Mouse (Mus musculus) left cerebral cortex, adult 2 months (tissue): ENCODE results near the gene Spats2l. TPM values are rescaled to one million over a fixed set of nuclear protein-coding genes. Genes with fewer than 3 reads are reported as not detected.

ENCODE experiments used
- DNase-seq, 2 experiments: peaks; one replicate each; pipeline ENCODE4 v3.0.0; 2021 to 2022; ENCODE audit warnings: low spot score in 2 of 2, mixed read lengths in 1 of 2; ENCODE audit errors: extremely low spot score in 1 of 2
- H3K27ac ChIP-seq: fragments of 200-600 bp; 2 replicates; pipeline ENCODE4 v1.8.1; 2022
- H3K4me3 ChIP-seq: fragments of 200-600 bp; 2 replicates; pipeline ENCODE4 v1.8.1; 2022
- CTCF ChIP-seq: fragments of 200-600 bp; IDR thresholded peaks from 2 replicates; pipeline ENCODE4 v1.8.1; 2022; ENCODE audit warnings: antibody characterized with exemption, mild to moderate bottlenecking, moderate library complexity
- intact Hi-C: fragments of 180-260 bp; cut with DNase I; formaldehyde crosslinking; loops from one replicate; pipeline ENCODE4 v1.15.1; 2025
- total RNA-seq, 2 experiments: library from RNA; stranded (reverse); gene quantifications; 2 replicates each; pipeline ENCODE4 v1.2.3; 2021

Gene Spats2l
- total RNA-seq, 2 experiments from 2014 or later: 42.6 to 43.1 TPM

DNA sequence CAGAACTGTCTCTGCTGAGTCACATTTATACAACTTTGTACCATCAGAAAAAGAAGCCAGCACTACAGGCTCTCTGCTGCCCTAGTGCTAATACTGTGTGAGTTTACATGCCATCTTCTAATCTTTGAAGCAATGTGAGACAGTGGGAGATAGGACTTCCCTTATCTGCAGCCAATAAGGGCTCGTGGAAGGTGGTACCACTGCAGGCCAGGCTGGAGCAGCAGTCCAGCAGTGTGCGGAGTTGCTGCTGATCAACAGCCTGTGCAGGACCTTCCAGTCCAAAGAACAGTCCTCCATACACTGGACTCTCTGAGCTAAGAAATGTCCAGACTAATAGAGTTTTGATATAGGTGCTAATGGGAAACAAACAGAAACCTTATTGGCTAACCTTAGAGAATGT, 59.2 kb downstream of the Spats2l start:
- TF ChIP-seq CTCF: no peak
- no peak overlapping the region for H3K27ac ChIP-seq
- no peak for DNase-seq
- intact Hi-C loops: no loop called here
- no peak overlapping the region for H3K4me3 ChIP-seq

DNA sequence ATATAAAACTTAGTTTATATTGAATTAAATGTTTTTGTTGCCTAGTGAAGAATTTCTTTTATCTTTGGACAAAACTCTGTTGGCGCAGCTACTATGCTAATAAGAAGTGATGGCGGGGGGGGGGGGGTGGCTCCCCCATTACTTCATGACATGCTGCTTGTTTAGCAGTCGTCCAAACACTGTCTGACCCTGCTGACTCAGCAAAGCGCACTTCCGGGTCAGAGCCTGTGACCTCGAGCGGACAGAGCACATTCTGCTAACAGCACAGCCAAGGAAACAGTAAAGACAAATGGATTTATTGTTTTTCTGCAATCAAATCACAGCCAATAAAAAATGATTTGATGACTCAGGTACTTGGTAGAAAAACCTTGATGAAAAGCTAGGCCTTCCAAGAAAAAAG, 61.2 kb downstream of the Spats2l start:
- no peak overlapping the region for H3K4me3 ChIP-seq
- no peak for DNase-seq
- H3K27ac ChIP-seq: no peak overlapping the region
- TF ChIP-seq CTCF: no peak
- intact Hi-C loops: no loop called here

DNA sequence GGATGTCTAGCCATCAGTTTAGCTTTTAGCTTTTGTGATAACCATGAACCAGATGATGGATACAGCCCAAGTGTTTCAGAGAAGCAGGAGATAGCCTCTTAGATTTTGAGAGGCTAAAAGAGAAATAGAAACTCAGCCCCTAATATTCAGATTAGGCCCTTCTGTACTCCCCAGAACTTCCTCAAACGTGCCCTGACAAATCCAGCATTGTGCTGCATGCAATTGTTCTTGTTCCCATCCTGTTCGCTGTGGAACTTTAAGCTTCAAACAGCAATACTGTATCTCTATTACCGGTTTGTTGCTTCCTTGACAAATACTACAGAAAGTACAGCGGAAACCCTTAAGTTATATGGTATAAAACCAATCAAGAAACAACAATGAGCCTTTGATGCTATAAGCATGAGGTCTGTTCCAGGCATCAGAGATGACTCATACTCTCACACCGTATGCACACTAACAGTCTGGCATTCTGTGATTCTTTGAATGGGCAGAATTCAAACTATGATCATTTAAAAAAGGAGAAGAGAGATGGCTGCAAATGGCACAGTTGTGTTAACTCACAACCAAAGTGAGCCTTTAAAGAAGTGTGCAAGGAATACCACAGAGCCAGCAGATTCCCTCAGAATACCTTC, 62.8 kb downstream of the Spats2l start:
- intact Hi-C loops: no loop called here
- Histone ChIP-seq H3K4me3 (no peak overlapping the region), H3K27ac (no peak overlapping the region)
- TF ChIP-seq CTCF: no peak
- no peak for DNase-seq

DNA sequence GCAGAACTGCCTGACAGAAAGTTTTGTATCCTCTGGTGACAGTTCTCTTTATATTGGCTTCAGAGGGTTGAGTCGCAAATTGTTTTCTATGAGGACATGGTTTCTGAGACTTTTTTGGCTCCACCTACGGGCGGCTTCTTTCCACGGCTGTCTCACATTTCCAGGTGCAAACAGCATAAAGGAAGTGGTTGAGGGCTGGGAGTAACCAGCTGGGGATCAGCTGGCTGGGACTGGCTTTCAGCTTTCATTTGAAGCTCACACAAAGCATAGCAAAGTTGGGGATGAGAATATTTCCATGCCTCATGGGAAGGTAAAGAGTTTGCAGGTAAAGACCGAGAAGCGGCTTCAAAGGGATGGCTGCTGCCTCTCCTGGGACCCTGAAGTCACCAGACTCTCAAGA, 65.9 kb downstream of the Spats2l start:
- DNase-seq: no peak
- intact Hi-C loops: no loop called here
- Histone ChIP-seq H3K4me3 (no peak overlapping the region), H3K27ac (no peak overlapping the region)
- TF ChIP-seq CTCF: no peak

DNA sequence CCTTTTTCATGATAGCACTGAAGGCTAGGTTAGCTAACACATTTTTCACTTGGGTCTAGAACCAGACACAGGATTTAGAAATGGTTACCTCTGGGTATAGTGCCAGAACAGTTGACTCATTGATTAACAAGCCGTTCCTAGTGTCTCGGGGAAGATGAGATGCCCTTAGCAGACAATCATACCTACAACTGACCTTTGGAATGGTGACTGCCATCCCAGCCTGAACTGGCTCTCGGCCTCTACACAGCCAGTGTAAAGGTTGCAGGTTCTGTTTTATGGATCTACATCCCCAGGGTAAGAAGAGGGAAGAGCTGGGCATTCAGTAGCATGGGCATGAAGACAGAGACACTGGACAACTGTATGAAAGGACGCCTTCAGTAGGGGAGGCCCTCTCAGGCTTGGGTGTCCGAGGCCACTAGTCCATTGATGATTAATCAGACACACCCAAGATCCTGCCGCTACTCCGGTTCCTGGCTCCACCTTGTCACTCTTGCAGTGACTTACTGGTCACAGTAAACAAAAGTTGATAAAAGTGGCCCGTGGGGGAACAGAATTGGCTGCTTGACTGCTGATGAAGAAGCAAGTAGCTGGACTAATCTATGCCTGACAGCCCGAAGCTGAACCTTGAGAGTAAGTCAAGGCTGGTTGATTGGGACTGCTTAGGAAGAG, 71.2 kb downstream of the Spats2l start:
- intact Hi-C loops: no loop called here
- no peak for TF ChIP-seq CTCF

DNA sequence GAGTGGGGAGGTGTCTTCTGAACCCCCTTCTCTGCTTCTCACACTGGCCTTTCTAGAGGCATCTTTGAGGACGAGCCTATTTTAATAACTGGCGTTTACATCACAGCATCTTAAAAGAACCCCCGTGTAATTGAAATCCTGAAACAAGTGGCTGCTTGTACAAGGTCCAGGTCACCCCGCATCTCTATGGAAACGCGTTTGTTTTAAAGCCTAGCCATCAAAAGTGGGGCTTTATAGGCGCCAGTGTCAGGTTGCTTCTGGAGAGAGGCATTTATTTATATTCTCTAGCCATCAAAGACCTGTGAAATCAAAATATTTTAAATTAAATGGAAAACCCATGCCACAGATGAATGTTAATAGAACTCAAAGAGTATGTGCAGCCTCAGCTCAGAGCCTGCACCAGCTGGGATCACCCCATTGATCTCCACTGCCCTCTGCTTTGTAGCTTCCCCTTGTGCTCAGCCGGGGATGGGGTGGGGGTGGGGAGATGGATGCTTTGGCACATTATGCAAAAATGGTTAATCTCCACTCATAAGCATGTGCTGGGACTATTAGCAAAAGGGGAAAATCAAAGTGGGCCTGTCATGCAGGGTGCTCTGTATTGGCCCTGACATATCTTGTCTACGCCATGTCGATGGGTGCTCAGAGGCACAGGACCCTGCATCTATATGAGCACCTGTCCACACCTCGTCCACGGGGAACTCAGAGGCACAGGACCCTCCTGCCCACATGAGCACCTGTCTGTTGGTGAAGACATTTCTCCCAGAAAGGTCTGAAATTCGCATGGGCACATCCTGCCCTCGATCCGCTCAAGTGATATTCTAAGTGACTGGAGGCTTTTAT, 73.1 kb downstream of the Spats2l start:
- intact Hi-C loops: no loop called here
- no peak for TF ChIP-seq CTCF
- Histone ChIP-seq H3K4me3 (no peak overlapping the region), H3K27ac (no peak overlapping the region)
- no peak for DNase-seq

More for the DNA sequence above, 71.2 kb downstream of the Spats2l start:
- Histone ChIP-seq H3K27ac (no peak overlapping the region), H3K4me3 (no peak overlapping the region)
- DNase-seq: no peak

DNA sequence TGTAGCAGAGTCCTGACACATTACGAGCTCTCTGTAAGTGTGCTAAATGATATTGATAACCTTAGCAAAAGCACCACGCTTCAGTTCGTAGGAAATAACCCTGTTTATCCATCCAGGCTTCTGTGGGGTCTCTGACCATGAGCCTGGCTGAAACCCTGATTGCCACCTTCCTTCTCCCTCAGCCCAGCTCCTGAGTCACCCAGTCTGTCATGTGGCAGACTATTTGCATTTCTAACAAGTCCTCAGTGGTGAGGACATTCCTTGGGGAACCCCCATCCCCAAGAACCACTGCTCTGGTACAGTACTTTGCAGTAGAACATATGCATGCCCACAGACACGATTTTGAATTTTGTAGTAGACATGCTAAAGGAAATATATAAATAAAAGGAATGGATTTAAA, 75.1 kb downstream of the Spats2l start:
- no peak for DNase-seq
- Histone ChIP-seq H3K4me3 (no peak overlapping the region), H3K27ac (no peak overlapping the region)
- no peak for TF ChIP-seq CTCF
- intact Hi-C loops: no loop called here

DNA sequence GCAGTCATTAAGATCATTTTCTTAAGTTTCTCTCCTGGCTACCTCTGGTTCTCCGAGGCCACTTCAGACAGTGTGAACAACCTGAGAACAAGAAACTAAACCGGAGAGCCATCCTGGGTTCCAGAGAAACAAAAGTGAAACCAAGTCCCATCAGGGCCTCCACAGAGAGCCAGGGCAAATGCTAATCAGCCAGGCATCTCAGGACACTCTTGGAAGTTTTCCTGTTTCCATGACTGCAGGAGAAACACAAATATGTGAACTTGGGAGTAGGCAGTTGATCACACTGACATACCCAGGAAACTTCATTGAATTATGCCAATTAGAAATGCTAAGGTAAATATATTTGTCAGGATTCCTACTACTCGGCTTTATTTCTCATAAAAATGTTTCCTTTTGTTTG, 76.0 kb downstream of the Spats2l start:
- no peak for DNase-seq
- intact Hi-C loops: no loop called here
- Histone ChIP-seq H3K27ac (no peak overlapping the region), H3K4me3 (no peak overlapping the region)
- no peak for TF ChIP-seq CTCF

DNA sequence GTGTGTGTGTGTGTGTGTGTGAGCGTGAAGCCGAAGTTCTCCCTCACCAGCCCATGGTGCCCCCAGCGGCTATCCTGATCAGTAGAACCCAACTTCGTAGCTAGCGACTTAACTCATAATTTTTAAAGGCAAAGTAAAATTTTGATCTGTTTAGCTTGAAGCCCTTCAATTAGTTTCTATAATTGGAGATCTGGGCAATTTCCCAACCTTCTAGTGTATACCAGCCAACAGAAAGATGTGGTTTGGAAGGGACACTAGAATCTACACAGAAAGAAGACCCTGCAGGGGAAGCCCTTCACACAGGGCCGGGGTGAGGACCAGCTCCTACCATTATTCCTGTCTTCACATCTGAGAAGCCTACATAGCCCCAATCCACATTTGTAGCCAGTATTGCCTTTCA, 77.9 kb downstream of the Spats2l start:
- intact Hi-C loops: no loop called here
- no peak for TF ChIP-seq CTCF
- Histone ChIP-seq H3K27ac (no peak overlapping the region), H3K4me3 (no peak overlapping the region)
- DNase-seq: no peak

DNA sequence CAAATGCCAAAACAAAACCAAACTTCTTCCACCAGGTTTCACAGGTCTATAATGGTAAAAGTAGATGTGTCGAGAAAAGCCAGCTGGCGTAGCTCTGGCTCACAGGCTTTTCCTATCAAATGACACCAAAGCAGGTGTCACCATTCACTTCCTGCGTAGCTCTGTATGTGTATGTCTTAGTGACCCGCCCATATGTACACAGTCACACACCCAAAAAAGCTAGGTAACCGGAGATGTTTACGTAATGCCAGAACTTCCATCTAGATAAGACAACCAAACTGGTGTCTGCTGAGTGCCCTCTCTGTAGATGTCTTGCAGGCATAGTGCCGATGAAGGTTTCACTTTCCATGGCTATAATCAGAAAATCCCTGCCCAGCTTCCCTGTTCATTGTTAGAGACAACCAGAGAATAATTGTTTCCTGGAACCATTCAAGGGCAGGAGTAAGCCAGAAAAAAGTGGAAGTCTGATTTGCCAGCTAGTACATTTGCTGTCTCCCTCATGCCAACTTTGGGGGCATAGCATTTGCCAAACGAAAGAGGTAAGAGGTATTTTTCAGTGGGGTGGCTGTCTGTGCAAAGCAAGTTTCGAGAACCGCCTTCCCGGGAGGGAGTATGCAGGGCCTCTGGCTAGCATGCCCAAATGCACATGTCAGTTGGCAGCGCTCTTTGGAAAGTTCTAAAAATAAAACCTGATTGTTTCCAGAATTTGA, 78.8 kb downstream of the Spats2l start:
- no peak for TF ChIP-seq CTCF
- H3K27ac ChIP-seq: no peak overlapping the region
- intact Hi-C loops: no loop called here
- no peak for DNase-seq
- no peak overlapping the region for H3K4me3 ChIP-seq

DNA sequence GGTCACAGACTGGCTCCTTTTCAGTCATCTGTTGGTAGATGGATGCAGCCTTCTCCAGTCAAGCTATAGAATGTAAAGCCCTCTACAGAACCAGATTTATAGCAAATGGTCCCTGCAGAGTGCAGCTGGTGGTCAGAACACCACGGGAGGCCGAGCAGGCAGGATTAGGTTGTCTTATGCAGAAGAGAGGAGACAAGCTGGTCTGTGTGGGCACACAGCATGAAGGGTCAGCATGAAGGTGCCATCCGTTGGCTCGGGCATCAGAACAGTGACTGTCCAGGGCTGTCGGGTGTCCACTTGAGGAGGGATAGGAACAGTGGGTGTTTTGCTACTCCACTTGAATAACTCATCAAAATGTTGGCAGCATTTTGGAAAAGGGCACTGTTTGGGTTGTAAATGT, 83.8 kb downstream of the Spats2l start:
- TF ChIP-seq CTCF: no peak
- no peak overlapping the region for H3K4me3 ChIP-seq
- no peak for DNase-seq
- no peak overlapping the region for H3K27ac ChIP-seq
- intact Hi-C loops: no loop called here

DNA sequence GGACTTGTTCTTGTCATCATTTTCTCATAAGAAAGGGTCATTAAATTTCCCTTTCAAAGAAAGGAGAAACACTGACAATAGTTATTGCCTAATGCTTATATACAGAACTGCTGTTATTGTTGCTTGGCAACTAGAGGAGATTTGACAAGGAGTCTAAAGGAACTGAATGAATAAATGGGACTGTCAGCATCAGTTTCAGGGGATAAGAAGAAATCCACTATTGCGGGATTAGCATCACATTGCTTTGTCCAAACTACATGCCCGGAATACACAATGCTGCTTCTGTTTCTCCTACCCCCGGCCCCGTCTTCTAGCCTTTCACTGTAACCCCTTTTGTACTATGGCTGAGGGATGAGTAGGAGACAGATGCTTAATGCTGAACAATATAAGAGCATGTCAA, 88.1 kb downstream of the Spats2l start:
- no peak for TF ChIP-seq CTCF
- intact Hi-C loops: no loop called here
- no peak overlapping the region for H3K27ac ChIP-seq

More for the DNA sequence above, 88.1 kb downstream of the Spats2l start:
- no peak overlapping the region for H3K4me3 ChIP-seq
- no peak for DNase-seq
